Mouse (Mus musculus) erythroblast, embryonic 14.5 days (primary cell): ENCODE measurements around the gene Gfod1.

Source experiments
- GATA1 ChIP-seq: IDR thresholded peaks from 2 replicates; pipeline ENCODE4 v1.6.1; 2012; ENCODE audit warnings: low read length, inconsistent platforms, mixed read lengths
- TAL1 ChIP-seq: IDR thresholded peaks from 3 replicates; pipeline ENCODE4 v1.6.1; 2012; ENCODE audit warnings: low read length, inconsistent platforms, mixed read lengths

DNA sequence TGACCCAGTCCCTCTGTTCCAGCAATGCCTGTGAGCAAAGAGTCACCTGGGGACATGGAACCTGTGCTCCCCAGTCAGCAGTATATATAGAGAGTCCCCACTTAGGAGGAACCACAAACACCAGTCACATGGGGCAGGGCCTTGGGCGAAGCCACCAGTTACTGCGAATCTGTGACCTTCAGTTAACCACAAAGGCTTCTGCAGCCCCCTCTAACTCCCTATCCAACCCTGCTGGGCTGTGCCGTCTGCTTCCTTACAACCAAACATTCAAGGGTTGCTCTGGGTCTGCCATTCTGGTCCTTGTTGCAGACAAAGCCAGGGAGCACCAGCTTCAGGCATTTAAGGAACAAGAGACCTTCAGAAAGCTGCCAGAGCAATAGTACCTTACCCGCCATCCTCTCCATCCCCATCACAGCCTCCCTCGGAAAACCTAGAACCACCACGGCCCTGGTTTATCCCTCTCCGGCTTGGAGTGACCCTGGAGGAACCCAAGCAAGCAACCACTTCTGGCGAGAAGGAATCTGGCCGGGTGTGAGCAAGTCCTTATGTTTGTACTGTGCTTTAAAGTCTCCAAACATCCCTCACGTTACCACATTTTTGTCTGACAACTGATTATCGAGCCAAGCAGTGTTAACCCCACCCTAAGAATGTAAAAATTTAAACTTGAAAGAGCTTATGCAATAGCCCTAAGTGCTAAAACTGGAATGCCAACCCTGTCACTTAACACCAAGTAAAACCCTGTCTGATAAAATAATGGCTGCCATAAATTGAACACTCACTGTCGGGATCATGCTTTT is 32.7 kb upstream of the Gfod1 start:
- TF ChIP-seq TAL1 (no peak), GATA1 (no peak)
